27 mouse cellular contexts compared by ENCODE assay signal in genomic region chr8:113809929-113810328, GRCm38 (mm10). TPM values are rescaled to one million over a fixed set of nuclear protein-coding genes. Genes with fewer than 3 reads are reported as not detected.
A peak's percentile ranks its signal among the peaks of the same experiment; 100 is the strongest.
DNase-seq lines count a peak whose midpoint lies in the region; ATAC-seq and TF ChIP-seq lines count a peak whose summit lies in the region.
"Had no signal": no experiment of that assay in that cellular context is flagged by ENCODE, and none has a peak within 500 bp of the region (broad histone marks: within the 10 kb centered on the region; RNA-seq: fewer than 3 reads in every experiment).

No protein-coding gene starts in this region.

- H3K27me3 ChIP-seq in embryonic facial prominence, embryonic 14.5 days (replicated peaks; ENCODE audit: control insufficient read depth, insufficient read depth, low read length): no peaks in the 10 kb centered on the region
- H3K27me3 ChIP-seq in embryonic facial prominence, embryonic 10.5 days (replicated peaks; ENCODE audit: low read depth, poor library complexity, severe bottlenecking): no peaks in the 10 kb centered on the region
- no peaks in the 10 kb centered on the region for H3K27me3 ChIP-seq in kidney, embryonic 14.5 days (ENCODE audit: control insufficient read depth, insufficient read depth, low read length)
- H3K27me3 ChIP-seq in lung, embryonic 14.5 days (ENCODE audit: insufficient read depth, low read length): no peaks in the 10 kb centered on the region
- H3K27me3 ChIP-seq: liver, embryonic 12.5 days; neural tube, embryonic 15.5 days; Patski; stomach, embryonic 15.5 days had no signal

- H3K36me3 ChIP-seq in embryonic facial prominence, embryonic 14.5 days (ENCODE audit: control insufficient read depth, insufficient read depth, low read length): no peaks in the 10 kb centered on the region
- no peaks in the 10 kb centered on the region for H3K36me3 ChIP-seq in embryonic facial prominence, embryonic 10.5 days (replicated peaks)
- no peaks in the 10 kb centered on the region for H3K36me3 ChIP-seq in kidney, embryonic 14.5 days (ENCODE audit: control insufficient read depth, insufficient read depth, low read length)
- no peaks in the 10 kb centered on the region for H3K36me3 ChIP-seq in lung, embryonic 14.5 days (ENCODE audit: insufficient read depth)
- H3K36me3 ChIP-seq: G1E; heart, embryonic 10.5 days; limb, embryonic 13.5 days; liver, embryonic 12.5 days; neural tube, embryonic 15.5 days; stomach, embryonic 15.5 days had no signal

- no peak for TF ChIP-seq CTCF in lung, embryonic 14.5 days (IDR thresholded peaks at IDR 0.05; ENCODE audit: low read depth)
- no peak for TF ChIP-seq CTCF in brain, embryonic 14.5 days (IDR thresholded peaks at IDR 0.05; ENCODE audit: borderline replicate concordance, extremely low read depth, insufficient read depth, insufficient read length)

- ATAC-seq in embryonic facial prominence, embryonic 14.5 days (ENCODE audit: low read depth): no peak
- peak; percentile 84 for ATAC-seq in kidney, embryonic 14.5 days (ENCODE audit: low FRiP score, low TSS enrichment)
- no peak for ATAC-seq in lung, embryonic 14.5 days (ENCODE audit: insufficient read depth)
- ATAC-seq: inflammation-experienced regulatory T-cells, adult 6 months; liver, embryonic 12.5 days; Patski had no signal

- no peaks in the 10 kb centered on the region for H3K9me3 ChIP-seq in embryonic facial prominence, embryonic 14.5 days (ENCODE audit: control insufficient read depth, low read length)
- H3K9me3 ChIP-seq in embryonic facial prominence, embryonic 10.5 days: peaks cover 2% of the 10 kb centered on the region; the same call in 1 of the 2 replicates
- no peaks in the 10 kb centered on the region for H3K9me3 ChIP-seq in kidney, embryonic 14.5 days (ENCODE audit: control insufficient read depth, low read length)
- no peaks in the 10 kb centered on the region for H3K9me3 ChIP-seq in lung, embryonic 14.5 days (ENCODE audit: low read depth, low read length)
- H3K9me3 ChIP-seq: heart, embryonic 10.5 days; limb, embryonic 13.5 days; neural tube, embryonic 15.5 days; stomach, embryonic 15.5 days had no signal

- no peak overlapping the region for H3K4me2 ChIP-seq in embryonic facial prominence, embryonic 14.5 days (ENCODE audit: low read depth, low read length)
- H3K4me2 ChIP-seq in kidney, embryonic 14.5 days (replicated peaks; ENCODE audit: low read depth, low read length): no peak overlapping the region
- H3K4me2 ChIP-seq in lung, embryonic 14.5 days: no peak overlapping the region
- H3K4me2 ChIP-seq: limb, embryonic 13.5 days; liver, embryonic 12.5 days; neural tube, embryonic 15.5 days; stomach, embryonic 15.5 days had no signal

- no peak overlapping the region for H3K4me3 ChIP-seq in embryonic facial prominence, embryonic 14.5 days (ENCODE audit: low read depth, low read length)
- no peak overlapping the region for H3K4me3 ChIP-seq in embryonic facial prominence, embryonic 10.5 days
- H3K4me3 ChIP-seq in kidney, embryonic 14.5 days (ENCODE audit: low read length): no peak overlapping the region
- no peak overlapping the region for H3K4me3 ChIP-seq in lung, embryonic 14.5 days (ENCODE audit: low read depth, low read length)
- H3K4me3 ChIP-seq: heart, embryonic 10.5 days; layer of hippocampus, adult 2 months; limb, embryonic 13.5 days; liver, embryonic 12.5 days; neural tube, embryonic 15.5 days; stomach, embryonic 15.5 days had no signal

- WGBS in embryonic facial prominence, embryonic 14.5 days: 71% methylated on average over 5 of the region's 5 CpGs
- WGBS in embryonic facial prominence, embryonic 10.5 days: 90% methylated on average over 5 of the region's 5 CpGs
- 24% methylated on average over 5 of the region's 5 CpGs for WGBS in kidney, embryonic 14.5 days
- WGBS in lung, embryonic 14.5 days: 57% methylated on average over 5 of the region's 5 CpGs

- DNase-seq in embryonic facial prominence, embryonic 14.5 days (ENCODE audit: low spot score): peak; percentile 1
- DNase-seq in embryonic facial prominence, embryonic 10.5 days (ENCODE audit: low spot score): no peak
- DNase-seq in kidney, postnatal 14 days: no peak
- DNase-seq in lung, embryonic 14.5 days: peak; percentile 0
- DNase-seq in lung, postnatal 4 days: no peak
- DNase-seq in brain, embryonic 14.5 days (ENCODE audit: low read depth): peak; percentile 24
- DNase-seq in right cerebral cortex, postnatal 10 days (ENCODE audit: low spot score in 2 of 2): no peak
- DNase-seq: adrenal gland, adult 2 months; cerebellum, adult 11-12 months; cerebellum, postnatal 25 days; heart, postnatal 4 days; kidney, adult 8-10 months; layer of hippocampus, postnatal 36 days; lung, adult 18-20 months; lung, postnatal 36 days; right cerebral cortex, adult 18-20 months; thymus, postnatal 25 days had no signal

- no peaks in the 10 kb centered on the region for H3K4me1 ChIP-seq in embryonic facial prominence, embryonic 14.5 days (ENCODE audit: control insufficient read depth, insufficient read depth, low read length)
- peaks cover 9% of the 10 kb centered on the region for H3K4me1 ChIP-seq in embryonic facial prominence, embryonic 10.5 days
- no peaks in the 10 kb centered on the region for H3K4me1 ChIP-seq in kidney, embryonic 14.5 days (ENCODE audit: control insufficient read depth, insufficient read depth, low read length)
- H3K4me1 ChIP-seq in lung, embryonic 14.5 days (ENCODE audit: insufficient read depth): no peaks in the 10 kb centered on the region
- H3K4me1 ChIP-seq: heart, embryonic 10.5 days; limb, embryonic 13.5 days; liver, embryonic 12.5 days; neural tube, embryonic 15.5 days; stomach, embryonic 15.5 days had no signal

- no peak overlapping the region for H3K9ac ChIP-seq in embryonic facial prominence, embryonic 14.5 days (ENCODE audit: low read depth, low read length)
- H3K9ac ChIP-seq in kidney, embryonic 14.5 days (ENCODE audit: low read depth, low read length): no peak overlapping the region
- no peak overlapping the region for H3K9ac ChIP-seq in lung, embryonic 14.5 days
- H3K9ac ChIP-seq: limb, embryonic 13.5 days; liver, embryonic 12.5 days; neural tube, embryonic 15.5 days; stomach, embryonic 15.5 days had no signal

- H3K27ac ChIP-seq in embryonic facial prominence, embryonic 14.5 days (replicated peaks; ENCODE audit: low read depth, low read length): no peak overlapping the region
- H3K27ac ChIP-seq in embryonic facial prominence, embryonic 10.5 days (replicated peaks): no peak overlapping the region
- no peak overlapping the region for H3K27ac ChIP-seq in kidney, embryonic 14.5 days (ENCODE audit: low read depth, low read length)
- H3K27ac ChIP-seq in lung, embryonic 14.5 days (ENCODE audit: low read depth): no peak overlapping the region
- H3K27ac ChIP-seq: heart, embryonic 10.5 days; layer of hippocampus, adult 2 months; limb, embryonic 13.5 days; liver, embryonic 12.5 days; neural tube, embryonic 15.5 days; stomach, embryonic 15.5 days had no signal

- TF ChIP-seq POLR2A in brain, embryonic 14.5 days (IDR thresholded peaks at IDR 0.05; ENCODE audit: borderline replicate concordance, extremely low read depth, insufficient read depth, insufficient read length, poor library complexity, severe bottlenecking): no peak

RNA-seq across cellular contexts. Expression of gene Adamts18, which starts 38.6 kb away (rescaled TPM):
- polyA plus RNA-seq in embryonic facial prominence, embryonic 14.5 days (2014; fragmentation: Nextera tagmentation; extraction: Ambion mirVana): 4.5 and 4.6 TPM in 2 replicates
- 3.7 and 4.6 TPM in 2 replicates for polyA plus RNA-seq in embryonic facial prominence, embryonic 10.5 days (2016; fragmentation: Nextera tagmentation; extraction: Ambion mirVana)
- polyA plus RNA-seq in kidney, embryonic 14.5 days (2014; fragmentation: Nextera tagmentation; extraction: Ambion mirVana): 3.1 and 3.5 TPM in 2 replicates
- polyA plus RNA-seq in lung, embryonic 14.5 days (2014; fragmentation: Nextera tagmentation; extraction: Ambion mirVana): 11.5 and 13.1 TPM in 2 replicates
- polyA plus RNA-seq in brain, embryonic 14.5 days (2012; rRNA removed): 5.5 and 11.0 TPM in 2 replicates
- polyA plus RNA-seq: G1E; inflammation-experienced regulatory T-cells, adult 6 months; Patski had no signal

Comparison
In these comparisons a context has a peak if more than half of its experiments do, and no peak if none do; other contexts are left out.
1. DNase-seq: peak in embryonic facial prominence, embryonic 14.5 days (single experiment), lung, embryonic 14.5 days (single experiment) and brain, embryonic 14.5 days (single experiment); none in embryonic facial prominence, embryonic 10.5 days (single experiment), kidney, postnatal 14 days (single experiment), lung, postnatal 4 days (0 of 2) and right cerebral cortex, postnatal 10 days (0 of 2).